In genomic region chr2:41302796-41303195, GRCm38 (mm10) we compare ENCODE assay signal across 26 mouse cellular contexts.
DNase-seq lines count a peak whose midpoint lies in the region; ATAC-seq and TF ChIP-seq lines count a peak whose summit lies in the region.
"Had no signal": no experiment of that assay in that cellular context is flagged by ENCODE, and none has a peak within 500 bp of the region (broad histone marks: within the 10 kb centered on the region; RNA-seq: fewer than 3 reads in every experiment).

No protein-coding gene starts in this region.

- TF ChIP-seq CTCF in midbrain, postnatal 0 days (IDR thresholded peaks at IDR 0.05): no peak

- H3K4me1 ChIP-seq in midbrain, postnatal 0 days (ENCODE audit: insufficient read depth, low read length): no peaks in the 10 kb centered on the region
- no peaks in the 10 kb centered on the region for H3K4me1 ChIP-seq in midbrain, embryonic 13.5 days (replicated peaks)
- H3K4me1 ChIP-seq: embryonic facial prominence, embryonic 12.5 days; embryonic facial prominence, embryonic 15.5 days; hindbrain, embryonic 13.5 days had no signal

- H3K4me3 ChIP-seq in midbrain, postnatal 0 days (ENCODE audit: low read depth, low read length): no peak overlapping the region
- no peak overlapping the region for H3K4me3 ChIP-seq in midbrain, embryonic 13.5 days (replicated peaks)
- H3K4me3 ChIP-seq: embryonic facial prominence, embryonic 12.5 days; embryonic facial prominence, embryonic 15.5 days; gastrocnemius, adult 2 months; hindbrain, embryonic 13.5 days had no signal

- H3K9me3 ChIP-seq in midbrain, postnatal 0 days (ENCODE audit: low read length): no peaks in the 10 kb centered on the region
- H3K9me3 ChIP-seq in midbrain, embryonic 13.5 days: no peaks in the 10 kb centered on the region
- H3K9me3 ChIP-seq: embryonic facial prominence, embryonic 12.5 days; embryonic facial prominence, embryonic 15.5 days; G1E; hindbrain, embryonic 13.5 days had no signal

- no peaks in the 10 kb centered on the region for H3K27me3 ChIP-seq in midbrain, postnatal 0 days (ENCODE audit: insufficient read depth, low read length)
- no peaks in the 10 kb centered on the region for H3K27me3 ChIP-seq in midbrain, embryonic 13.5 days
- H3K27me3 ChIP-seq: CH12.LX; embryonic facial prominence, embryonic 12.5 days; embryonic facial prominence, embryonic 15.5 days; hindbrain, embryonic 13.5 days had no signal

- H3K27ac ChIP-seq in midbrain, postnatal 0 days (ENCODE audit: low read depth, low read length): no peak overlapping the region
- no peak overlapping the region for H3K27ac ChIP-seq in midbrain, embryonic 13.5 days
- H3K27ac ChIP-seq: embryonic facial prominence, embryonic 12.5 days; embryonic facial prominence, embryonic 15.5 days; gastrocnemius, adult 2 months; hindbrain, embryonic 13.5 days had no signal

- WGBS in midbrain, postnatal 0 days: 88% methylated on average over 2 of the region's 2 CpGs
- WGBS in midbrain, embryonic 13.5 days: 95% methylated on average over 2 of the region's 2 CpGs

- no peaks in the 10 kb centered on the region for H3K36me3 ChIP-seq in midbrain, postnatal 0 days (ENCODE audit: insufficient read depth, low read length)
- no peaks in the 10 kb centered on the region for H3K36me3 ChIP-seq in midbrain, embryonic 13.5 days
- H3K36me3 ChIP-seq: embryonic facial prominence, embryonic 12.5 days; embryonic facial prominence, embryonic 15.5 days; G1E; hindbrain, embryonic 13.5 days had no signal

- no peak for ATAC-seq in midbrain, postnatal 0 days (ENCODE audit: low FRiP score)
- no peak for ATAC-seq in midbrain, embryonic 13.5 days
- ATAC-seq in CD4-positive, CD25-positive, alpha-beta regulatory T cell, adult 4 months: no peak
- ATAC-seq: forebrain, embryonic 14.5 days; forebrain, postnatal 0 days; hindbrain, embryonic 16.5 days; inflammation-experienced regulatory T-cells, adult 6 months; intestine, embryonic 16.5 days; Patski had no signal

- peak; percentile 30 for DNase-seq in cerebellum, adult 9-10 months
- DNase-seq in cerebellum, adult 8-10 months: no peak
- DNase-seq in midbrain, postnatal 0 days (ENCODE audit: low spot score): peak; percentile 3
- peak; percentile 54 to 58 for DNase-seq in cerebellum, postnatal 10 days
- DNase-seq in cerebellum, postnatal 36 days: peak; percentile 10 to 16
- no peak for DNase-seq in layer of hippocampus, adult 9-11 months
- DNase-seq: adrenal gland, postnatal 10 days; adrenal gland, postnatal 36 days; forebrain, postnatal 0 days; gastrocnemius, adult 2 months; gastrocnemius, postnatal 14 days; heart, adult 11 months; kidney, adult 18-20 months had no signal

- no peak overlapping the region for H3K4me2 ChIP-seq in midbrain, postnatal 0 days (ENCODE audit: low read depth, low read length, poor library complexity, severe bottlenecking)
- no peak overlapping the region for H3K4me2 ChIP-seq in midbrain, embryonic 13.5 days (replicated peaks)
- H3K4me2 ChIP-seq: embryonic facial prominence, embryonic 12.5 days; embryonic facial prominence, embryonic 15.5 days; heart, embryonic 11.5 days; hindbrain, embryonic 13.5 days had no signal

- H3K9ac ChIP-seq in midbrain, postnatal 0 days (replicated peaks; ENCODE audit: low read length, poor library complexity, severe bottlenecking): no peak overlapping the region
- no peak overlapping the region for H3K9ac ChIP-seq in midbrain, embryonic 13.5 days (replicated peaks)
- H3K9ac ChIP-seq: embryonic facial prominence, embryonic 12.5 days; embryonic facial prominence, embryonic 15.5 days; forebrain, postnatal 0 days; hindbrain, embryonic 13.5 days had no signal

Comparison
In these comparisons a context has a peak if more than half of its experiments do, and no peak if none do; other contexts are left out.
1. DNase-seq: peak in cerebellum, adult 9-10 months (single experiment), midbrain, postnatal 0 days (single experiment), cerebellum, postnatal 10 days (2 of 2) and cerebellum, postnatal 36 days (2 of 2); none in cerebellum, adult 8-10 months (single experiment) and layer of hippocampus, adult 9-11 months (single experiment).